Mouse (Mus musculus): ENCODE measurements around the gene B3galnt1.

The B3galnt1 gene

GRCm38 (mm10) chr3:69598261-69599165, at the start of gene B3galnt1:
TSS of gene B3galnt1 (minus strand) at chr3:69598960.
- DNase-seq (ENCODE audit: extremely low spot score, low read depth, low spot score) = peak; percentile 14

- no peak for DNase-seq (ENCODE audit: extremely low spot score, low read depth, low spot score)
These were observed 35.8 kb upstream of the B3galnt1 start for GRCm38 (mm10) chr3:69634521-69634920.

- DNase-seq (ENCODE audit: extremely low spot score, low read depth, low spot score) = no peak
These were observed 35.1 kb upstream of the B3galnt1 start for GRCm38 (mm10) chr3:69633706-69634420.

- DNase-seq (ENCODE audit: extremely low spot score, low read depth, low spot score) = no peak
These were observed 28.3 kb upstream of the B3galnt1 start for GRCm38 (mm10) chr3:69626963-69627590.

GRCm38 (mm10) chr3:69626213-69626962, 27.6 kb upstream of the B3galnt1 start:
- DNase-seq (ENCODE audit: extremely low spot score, low read depth, low spot score) = no peak

- DNase-seq (ENCODE audit: extremely low spot score, low read depth, low spot score) = no peak
These were observed 25.4 kb upstream of the B3galnt1 start for GRCm38 (mm10) chr3:69624182-69624581.

- no peak for DNase-seq (ENCODE audit: extremely low spot score, low read depth, low spot score)
These were observed 9.1 kb upstream of the B3galnt1 start for GRCm38 (mm10) chr3:69607909-69608308.

GRCm38 (mm10) chr3:69607468-69607867, 8.7 kb upstream of the B3galnt1 start:
- no peak for DNase-seq (ENCODE audit: extremely low spot score, low read depth, low spot score)

- DNase-seq (ENCODE audit: extremely low spot score, low read depth, low spot score) = no peak
These were observed 8.2 kb upstream of the B3galnt1 start for GRCm38 (mm10) chr3:69606923-69607322.

GRCm38 (mm10) chr3:69599166-69599500, 373 bp upstream of the B3galnt1 start:
- no peak for DNase-seq (ENCODE audit: extremely low spot score, low read depth, low spot score)

- DNase-seq (ENCODE audit: extremely low spot score, low read depth, low spot score) = peak; percentile 14
These were observed 944 bp downstream of the B3galnt1 start for GRCm38 (mm10) chr3:69597816-69598215.

GRCm38 (mm10) chr3:69597211-69597610, 1.5 kb downstream of the B3galnt1 start:
- DNase-seq (ENCODE audit: extremely low spot score, low read depth, low spot score) = no peak

- DNase-seq (ENCODE audit: extremely low spot score, low read depth, low spot score) = no peak
These were observed 2.6 kb downstream of the B3galnt1 start for GRCm38 (mm10) chr3:69596116-69596515.

GRCm38 (mm10) chr3:69594071-69594470, 4.7 kb downstream of the B3galnt1 start:
- no peak for DNase-seq (ENCODE audit: extremely low spot score, low read depth, low spot score)

- no peak for DNase-seq (ENCODE audit: extremely low spot score, low read depth, low spot score)
These were observed 5.3 kb downstream of the B3galnt1 start for GRCm38 (mm10) chr3:69593426-69593825.

GRCm38 (mm10) chr3:69588101-69588760, 10.5 kb downstream of the B3galnt1 start:
- DNase-seq (ENCODE audit: extremely low spot score, low read depth, low spot score) = no peak

GRCm38 (mm10) chr3:69583798-69584197, 15.0 kb downstream of the B3galnt1 start:
- DNase-seq (ENCODE audit: extremely low spot score, low read depth, low spot score) = no peak

- DNase-seq (ENCODE audit: extremely low spot score, low read depth, low spot score) = no peak
These were observed 20.0 kb downstream of the B3galnt1 start for GRCm38 (mm10) chr3:69578791-69579190.

- no peak for DNase-seq (ENCODE audit: extremely low spot score, low read depth, low spot score)
These were observed 22.0 kb downstream of the B3galnt1 start for GRCm38 (mm10) chr3:69576715-69577114.

- DNase-seq (ENCODE audit: extremely low spot score, low read depth, low spot score) = no peak
These were observed 23.2 kb downstream of the B3galnt1 start for GRCm38 (mm10) chr3:69575577-69575976.
